22 mouse cellular contexts compared by ENCODE assay signal in the genomic region with DNA sequence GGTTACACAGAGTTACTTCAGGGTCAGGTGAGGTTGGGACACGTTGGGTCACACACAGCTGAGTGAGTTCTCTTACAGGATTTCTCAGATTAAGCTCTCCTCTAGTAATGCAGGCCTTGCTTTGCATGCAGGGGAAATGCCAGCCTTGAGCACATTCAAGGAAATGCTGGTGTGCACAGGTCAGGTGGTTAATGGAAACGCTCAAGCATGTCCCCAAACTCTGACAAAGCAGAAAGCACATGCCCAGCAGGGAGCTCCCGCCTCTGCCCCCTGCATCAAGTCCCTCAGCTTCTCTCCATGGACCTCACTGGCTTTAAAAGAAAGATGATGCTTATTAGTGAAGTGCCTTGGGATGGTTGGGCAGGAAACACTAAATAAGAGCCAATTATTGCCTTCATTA.
DNase-seq lines count a peak whose midpoint lies in the region; ATAC-seq and TF ChIP-seq lines count a peak whose summit lies in the region.
"Had no signal": no experiment of that assay in that cellular context is flagged by ENCODE, and none has a peak within 500 bp of the region (broad histone marks: within the 10 kb centered on the region; RNA-seq: fewer than 3 reads in every experiment).

No protein-coding gene starts in this region.

- H3K36me3 ChIP-seq in forebrain, embryonic 11.5 days (ENCODE audit: control insufficient read depth, insufficient read depth, low read length): no peaks in the 10 kb centered on the region
- H3K36me3 ChIP-seq in forebrain, embryonic 16.5 days (ENCODE audit: control insufficient read depth, insufficient read depth): no peaks in the 10 kb centered on the region
- no peaks in the 10 kb centered on the region for H3K36me3 ChIP-seq in CH12.LX (replicated peaks in 1 of 2; ENCODE audit: control insufficient read depth in 1 of 2, insufficient read depth in 1 of 2, low read length in 1 of 2)
- H3K36me3 ChIP-seq in embryonic facial prominence, embryonic 12.5 days: no peaks in the 10 kb centered on the region
- H3K36me3 ChIP-seq: heart, embryonic 10.5 days; hindbrain, embryonic 15.5 days had no signal

- ATAC-seq in forebrain, embryonic 11.5 days (replicated peaks; ENCODE audit: low FRiP score): peak; percentile 46; the same call in 1 of the 2 replicates
- no peak for ATAC-seq in forebrain, embryonic 16.5 days
- no peak for ATAC-seq in embryonic facial prominence, embryonic 12.5 days (ENCODE audit: insufficient number of reproducible peaks, insufficient read depth, low FRiP score, low TSS enrichment)
- ATAC-seq: forebrain, embryonic 13.5 days; inflammation-experienced regulatory T-cells, adult 6 months; intestine, postnatal 0 days had no signal

- no peaks in the 10 kb centered on the region for H3K4me1 ChIP-seq in forebrain, embryonic 11.5 days (replicated peaks; ENCODE audit: control insufficient read depth, insufficient read depth, low read length)
- H3K4me1 ChIP-seq in forebrain, embryonic 16.5 days (replicated peaks; ENCODE audit: control insufficient read depth, insufficient read depth, low read length): peaks cover 3% of the 10 kb centered on the region
- H3K4me1 ChIP-seq in CH12.LX (ENCODE audit: control insufficient read depth in 1 of 2, insufficient read depth in 2 of 2): peaks cover 0 to 8% of the 10 kb centered on the region in 2 experiments; a peak in 2 of 4 replicates
- H3K4me1 ChIP-seq in embryonic facial prominence, embryonic 12.5 days: peaks cover 7% of the 10 kb centered on the region
- H3K4me1 ChIP-seq: forebrain, embryonic 13.5 days; heart, embryonic 10.5 days; hindbrain, embryonic 15.5 days had no signal

- H3K9me3 ChIP-seq in forebrain, embryonic 11.5 days (ENCODE audit: control insufficient read depth, low read length): no peaks in the 10 kb centered on the region
- no peaks in the 10 kb centered on the region for H3K9me3 ChIP-seq in forebrain, embryonic 16.5 days (ENCODE audit: control insufficient read depth, low read length)
- no peaks in the 10 kb centered on the region for H3K9me3 ChIP-seq in CH12.LX (replicated peaks; ENCODE audit: low read length)
- no peaks in the 10 kb centered on the region for H3K9me3 ChIP-seq in embryonic facial prominence, embryonic 12.5 days
- H3K9me3 ChIP-seq: forebrain, embryonic 13.5 days; heart, embryonic 10.5 days; hindbrain, embryonic 15.5 days had no signal

- in situ Hi-C loops in CH12.LX (cut with MboI; ENCODE audit: low pct_ligation_motif_present, low pct_unique_long_range_greater_than_20kb, low sequenced_read_pairs): no loop called here

- no peak for TF ChIP-seq EP300 in CH12.LX (IDR thresholded peaks at IDR 0.05; ENCODE audit: low read length)

- DNase-seq in forebrain, embryonic 11.5 days (ENCODE audit: low spot score): peak; percentile 58
- DNase-seq in CH12.LX (ENCODE audit: extremely low read depth): peak; percentile 20
- peak; percentile 12 for DNase-seq in embryo, embryonic 10.5 days (ENCODE audit: low spot score)
- DNase-seq in frontal cortex, postnatal 14 days (ENCODE audit: low spot score in 2 of 2): no peak
- no peak for DNase-seq in cerebellum, adult 9-10 months
- DNase-seq: adrenal gland, adult 8-10 months; adrenal gland, postnatal 36 days; cerebellum, adult 11 months; cerebellum, adult 8-10 months; cerebellum, postnatal 25 days; gastrocnemius, postnatal 10 days; heart, adult 18-20 months; heart, postnatal 10 days; heart, postnatal 4 days; kidney, adult 9 months had no signal

- TF ChIP-seq CTCF in CH12.LX (conservative IDR thresholded peaks at IDR 0.05 in 1 of 2, IDR thresholded peaks at IDR 0.05 in 1 of 2; ENCODE audit: low read depth in 2 of 2, low read length in 2 of 2): no peak

- H3K4me3 ChIP-seq in forebrain, embryonic 11.5 days (ENCODE audit: low read depth, low read length): no peak overlapping the region
- H3K4me3 ChIP-seq in forebrain, embryonic 16.5 days (replicated peaks; ENCODE audit: low read length): no peak overlapping the region
- no peak overlapping the region for H3K4me3 ChIP-seq in CH12.LX (replicated peaks in 1 of 3; ENCODE audit: low read depth in 2 of 3, low read length in 2 of 3, poor library complexity in 1 of 3)
- no peak overlapping the region for H3K4me3 ChIP-seq in embryonic facial prominence, embryonic 12.5 days
- H3K4me3 ChIP-seq: forebrain, embryonic 13.5 days; heart, embryonic 10.5 days; hindbrain, embryonic 15.5 days had no signal

- H3K4me2 ChIP-seq in forebrain, embryonic 11.5 days (ENCODE audit: low read depth, low read length, severe bottlenecking): no peak overlapping the region
- H3K4me2 ChIP-seq in forebrain, embryonic 16.5 days (ENCODE audit: low read length): no peak overlapping the region
- H3K4me2 ChIP-seq in CH12.LX (ENCODE audit: insufficient read depth, low read depth, poor library complexity, severe bottlenecking): no peak overlapping the region
- no peak overlapping the region for H3K4me2 ChIP-seq in embryonic facial prominence, embryonic 12.5 days (replicated peaks)
- H3K4me2 ChIP-seq: forebrain, embryonic 13.5 days; hindbrain, embryonic 15.5 days had no signal

- no peak overlapping the region for H3K9ac ChIP-seq in forebrain, embryonic 11.5 days (ENCODE audit: low read length)
- H3K9ac ChIP-seq in forebrain, embryonic 16.5 days (replicated peaks; ENCODE audit: low read depth, low read length): no peak overlapping the region
- H3K9ac ChIP-seq in CH12.LX (ENCODE audit: insufficient read depth, low read depth): no peak overlapping the region
- H3K9ac ChIP-seq in embryonic facial prominence, embryonic 12.5 days: no peak overlapping the region
- H3K9ac ChIP-seq: forebrain, embryonic 13.5 days; hindbrain, embryonic 15.5 days had no signal

- no peak for TF ChIP-seq POLR2A in CH12.LX (IDR thresholded peaks at IDR 0.05; ENCODE audit: low read depth, low read length)

- dilution Hi-C loops in CH12.LX (cut with MboI; ENCODE audit: extremely low pct_ligation_motif_present, extremely low pct_unique_long_range_greater_than_20kb, low sequenced_read_pairs): no loop called here

- no peaks in the 10 kb centered on the region for H3K79me2 ChIP-seq in CH12.LX (replicated peaks; ENCODE audit: control insufficient read depth, extremely low read depth, insufficient read depth, poor library complexity, severe bottlenecking)

- H3K27ac ChIP-seq in forebrain, embryonic 11.5 days (ENCODE audit: low read depth, low read length): no peak overlapping the region
- no peak overlapping the region for H3K27ac ChIP-seq in forebrain, embryonic 16.5 days (ENCODE audit: low read length)
- H3K27ac ChIP-seq in CH12.LX (ENCODE audit: insufficient read depth, low read depth): no peak overlapping the region
- 0 out of 2 replicates have a peak overlapping the region, but pooled peaks have one; percentile 11 for H3K27ac ChIP-seq in embryonic facial prominence, embryonic 12.5 days
- H3K27ac ChIP-seq: forebrain, embryonic 13.5 days; heart, embryonic 10.5 days; hindbrain, embryonic 15.5 days had no signal

- WGBS in forebrain, embryonic 11.5 days: 40% methylated on average over 3 of the region's 3 CpGs
- WGBS in forebrain, embryonic 16.5 days: 21% methylated on average over 3 of the region's 3 CpGs
- WGBS in embryonic facial prominence, embryonic 12.5 days: 28% methylated on average over 3 of the region's 3 CpGs

- no peaks in the 10 kb centered on the region for H3K27me3 ChIP-seq in forebrain, embryonic 11.5 days (ENCODE audit: control insufficient read depth, insufficient read depth, low read length)
- H3K27me3 ChIP-seq in forebrain, embryonic 16.5 days (replicated peaks; ENCODE audit: control insufficient read depth, insufficient read depth, low read length): no peaks in the 10 kb centered on the region
- H3K27me3 ChIP-seq in CH12.LX (replicated peaks): no peaks in the 10 kb centered on the region
- H3K27me3 ChIP-seq in embryonic facial prominence, embryonic 12.5 days: no peaks in the 10 kb centered on the region
- H3K27me3 ChIP-seq: forebrain, embryonic 13.5 days; hindbrain, embryonic 15.5 days had no signal

- TF ChIP-seq RAD21 in CH12.LX (IDR thresholded peaks at IDR 0.05; ENCODE audit: low read depth, low read length): no peak

TF ChIP-seq in CH12.LX, 34 proteins besides CTCF, POLR2A, EP300 and RAD21:
- TF ChIP-seq MAFK (IDR thresholded peaks at IDR 0.05; ENCODE audit: insufficient replicate concordance, low read length) (no peak), E2F4 (IDR thresholded peaks at IDR 0.05; ENCODE audit: insufficient replicate concordance, low read depth, low read length) (no peak), POLR2AphosphoS2 (IDR thresholded peaks at IDR 0.05; ENCODE audit: low read depth, low read length) (no peak), JUN (IDR thresholded peaks at IDR 0.05; ENCODE audit: insufficient read depth, low read depth, low read length) (no peak), HCFC1 (IDR thresholded peaks at IDR 0.05; ENCODE audit: low read depth, low read length) (no peak), NRF1 (IDR thresholded peaks at IDR 0.05; ENCODE audit: low read depth, low read length) (no peak), MAZ (IDR thresholded peaks at IDR 0.05; ENCODE audit: low read depth, low read length) (no peak), ZMIZ1 (IDR thresholded peaks at IDR 0.05; ENCODE audit: low read depth, low read length) (no peak), ELF1 (IDR thresholded peaks at IDR 0.05; ENCODE audit: low read depth, low read length) (no peak), MXI1 (IDR thresholded peaks at IDR 0.05; ENCODE audit: low read depth, low read length) (no peak)
TF ChIP-seq in CH12.LX: peak in this region for 0.

Comparison
In these comparisons a context has a peak if more than half of its experiments do, and no peak if none do; other contexts are left out.
1. DNase-seq: peak in forebrain, embryonic 11.5 days (single experiment), CH12.LX (single experiment) and embryo, embryonic 10.5 days (single experiment); none in frontal cortex, postnatal 14 days (0 of 2) and cerebellum, adult 9-10 months (single experiment).